In genomic region chr19:9911314-9911754, GRCm38 (mm10) we compare ENCODE assay signal across 8 mouse cellular contexts. TPM values are rescaled to one million over a fixed set of nuclear protein-coding genes. Genes with fewer than 3 reads are reported as not detected.
A peak's percentile ranks its signal among the peaks of the same experiment; 100 is the strongest.
DNase-seq lines count a peak whose midpoint lies in the region; ATAC-seq and TF ChIP-seq lines count a peak whose summit lies in the region.

No protein-coding gene starts in this region.

- H3K4me3 ChIP-seq in ES-E14 (ENCODE audit: insufficient read depth in 1 of 2, low read depth in 1 of 2, low read length in 2 of 2, poor library complexity in 1 of 2, severe bottlenecking in 1 of 2) = no peak overlapping the region
- no peak overlapping the region for H3K4me3 ChIP-seq in cortical plate, adult 2 months (ENCODE audit: insufficient read depth, low read length)
- no peak overlapping the region for H3K4me3 ChIP-seq in left cerebral cortex, adult 2 months

- intact Hi-C loops in left cerebral cortex, adult 2 months (cut with DNase I) = no loop called here

- no peaks in the 10 kb centered on the region for H3K9me3 ChIP-seq in ES-E14 (ENCODE audit: control insufficient read depth, insufficient read depth, low read depth, low read length)

- DNase-seq in adrenal gland, adult 2 months = peak; percentile 25
- DNase-seq in adrenal gland, adult 18-20 months (ENCODE audit: low spot score in 2 of 2) = no peak
- peak; percentile 54 for DNase-seq in ES-E14 (ENCODE audit: low read depth, low spot score)
- peak; percentile 53 for DNase-seq in heart, postnatal 4 days
- peak in 1 of 2 experiments; percentile 30 for DNase-seq in left cerebral cortex, adult 2 months (ENCODE audit: extremely low spot score in 1 of 2, low spot score in 2 of 2)
- DNase-seq in splenic B cell, adult 2 months (ENCODE audit: low read depth, low spot score) = peak; percentile 87

- ATAC-seq in megakaryocyte-erythroid progenitor cell, adult 5-6 weeks (replicated peaks; ENCODE audit: low FRiP score, low TSS enrichment, poor library complexity, severe bottlenecking) = peak; percentile 71

- H3K27ac ChIP-seq in ES-E14 (ENCODE audit: insufficient read depth, low read depth, low read length, poor library complexity, severe bottlenecking) = no peak overlapping the region
- H3K27ac ChIP-seq in cortical plate, adult 2 months (ENCODE audit: insufficient read depth, low read length) = no peak overlapping the region
- no peak overlapping the region for H3K27ac ChIP-seq in left cerebral cortex, adult 2 months

- no peak for TF ChIP-seq POLR2A in cortical plate, adult 2 months (IDR thresholded peaks at IDR 0.05; ENCODE audit: extremely low read depth, insufficient read depth, low read length)

- in situ Hi-C loops in ES-E14 (cut with MboI; ENCODE audit: low sequenced_read_pairs in 2 of 2, unreplicated experiment in 2 of 2) = no loop called here

- H3K4me1 ChIP-seq in ES-E14 (ENCODE audit: control insufficient read depth in 2 of 2, insufficient read depth in 2 of 2, low read length in 2 of 2, poor library complexity in 1 of 2) = peaks cover 0 to 2% of the 10 kb centered on the region in 2 experiments; a peak in 1 of 4 replicates
- H3K4me1 ChIP-seq in cortical plate, adult 2 months (ENCODE audit: control insufficient read depth, insufficient read depth, low read length) = no peaks in the 10 kb centered on the region

- peak overlapping the region; percentile 70; the same call in 1 of the 2 replicates for H3K9ac ChIP-seq in ES-E14 (ENCODE audit: insufficient read depth, low read depth, low read length, poor library complexity, severe bottlenecking)

- no peaks in the 10 kb centered on the region for H3K36me3 ChIP-seq in ES-E14 (ENCODE audit: control insufficient read depth, insufficient read depth, low read length, poor library complexity, severe bottlenecking)
- H3K36me3 ChIP-seq in splenic B cell, adult 2 months (ENCODE audit: control insufficient read depth, insufficient read depth, low read length, poor library complexity, severe bottlenecking) = no peaks in the 10 kb centered on the region

- TF ChIP-seq CTCF in cortical plate, adult 2 months (IDR thresholded peaks at IDR 0.05; ENCODE audit: extremely low read depth, insufficient read depth, low read length) = peak; percentile 56
- peak; percentile 71 for TF ChIP-seq CTCF in left cerebral cortex, adult 2 months (IDR thresholded peaks at IDR 0.05)

- no peaks in the 10 kb centered on the region for H3K27me3 ChIP-seq in splenic B cell, adult 2 months (ENCODE audit: control insufficient read depth, insufficient read depth, low read length, poor library complexity, severe bottlenecking)

TF ChIP-seq in ES-E14, 5 proteins besides CTCF, POLR2A, EP300 and RAD21:
- TF ChIP-seq CHD2 (IDR thresholded peaks at IDR 0.05; ENCODE audit: low read depth, low read length) = no peak
- no peak for TF ChIP-seq ZNF384 (IDR thresholded peaks at IDR 0.05; ENCODE audit: low read depth, low read length)
- no peak for TF ChIP-seq HCFC1 (IDR thresholded peaks at IDR 0.05; ENCODE audit: borderline replicate concordance, insufficient read depth, low read length)
- no peak for TF ChIP-seq ZC3H11A (IDR thresholded peaks at IDR 0.05; ENCODE audit: borderline replicate concordance, low read depth, low read length)
- no peak for TF ChIP-seq MAFK (IDR thresholded peaks at IDR 0.05; ENCODE audit: insufficient read depth, low read depth, low read length)

RNA-seq across cellular contexts. Expression of gene Incenp, which starts 12.0 kb away (rescaled TPM):
- 10 to 100 TPM in 1 of 2 experiments, 1 to 10 TPM in 1; 9.4 to 11.1 TPM for total RNA-seq in adrenal gland, adult 2 months (2021)
- 4.1 and 5.1 TPM in 2 replicates for polyA plus RNA-seq in adrenal gland, adult 2 months (2012; rRNA removed)
- total RNA-seq in adrenal gland, adult 18-20 months (2021) = 1 to 10 TPM; 6.0 to 7.8 TPM
- total RNA-seq in ES-E14 (2012; rRNA removed) = 107 and 140 TPM in 2 replicates
- 23.7 and 26.3 TPM in 2 replicates for polyA plus RNA-seq in cortical plate, adult 2 months (2012; rRNA removed)
- 10 to 100 TPM; 66.8 to 68.2 TPM for total RNA-seq in heart, postnatal 4 days (2021)
- 10 to 100 TPM; 28.1 to 28.3 TPM for total RNA-seq in left cerebral cortex, adult 2 months (2021)
- 147 and 222 TPM in 2 replicates for total RNA-seq in megakaryocyte-erythroid progenitor cell, adult 5-6 weeks (2014; fragmentation: Nextera tagmentation)
- 82.0 and 83.4 TPM in 2 replicates for total RNA-seq in megakaryocyte-erythroid progenitor cell, adult 5-6 weeks (2017)

Comparison
In these comparisons a context has a peak if more than half of its experiments do, and no peak if none do; other contexts are left out.
1. DNase-seq: peak in adrenal gland, adult 2 months (single experiment), ES-E14 (single experiment), heart, postnatal 4 days (single experiment) and splenic B cell, adult 2 months (single experiment); none in adrenal gland, adult 18-20 months (0 of 2).